Mouse (Mus musculus) thymus, postnatal 0 days (tissue): ENCODE measurements around the gene Ceacam14. TPM values are rescaled to one million over a fixed set of nuclear protein-coding genes. Genes with fewer than 3 reads are reported as not detected.

Experiments
- DNase-seq: peaks from one replicate; pipeline ENCODE4 v3.0.0-alpha.2; 2015; ENCODE audit warnings: low spot score
- polyA plus RNA-seq: library from polyadenylated mRNA; unstranded; fragments of >200 nt; fragmentation: Nextera tagmentation; extraction: Ambion mirVana; gene quantifications from 2 replicates; pipeline ENCODE4 v1.2.1, GENCODE M21; 2015

Gene Ceacam14
- polyA plus RNA-seq = not detected in 2 replicates

DNA sequence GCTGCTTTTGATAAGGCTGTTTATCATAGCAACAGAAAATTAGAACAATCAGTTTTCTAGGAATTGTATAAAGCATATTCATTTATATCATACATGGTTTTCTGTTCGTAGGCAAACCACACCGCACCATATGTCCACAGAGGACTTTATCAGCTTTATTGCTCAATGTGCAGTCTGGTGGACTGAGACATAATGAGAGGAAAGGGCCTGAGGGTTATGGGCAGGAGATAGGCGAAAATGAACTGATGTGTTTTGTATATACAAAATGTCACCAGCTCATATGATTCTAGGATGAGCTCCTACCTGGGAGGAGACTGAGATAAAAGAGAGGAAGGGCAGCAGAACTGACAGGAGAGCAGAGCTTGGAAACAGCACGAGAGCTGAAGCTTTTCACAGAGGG is at the start of gene Ceacam14:
Gene Ceacam14 (plus strand): TSS at position 301 of the 400 bp plus-strand sequence.
- DNase-seq = no peak

Other genes with a start within 250 kb of the Ceacam14 start
- not detected in 2 replicates for gene Ceacam5, start 99.4 kb upstream of the Ceacam14 start, polyA plus RNA-seq
- gene Gm5155, start 59.1 kb downstream of the Ceacam14 start, polyA plus RNA-seq = 0.04 TPM in 1 of 2 replicates, not detected in the other
- not detected in 2 replicates for gene Ceacam11, start 159.5 kb downstream of the Ceacam14 start, polyA plus RNA-seq
- gene Ceacam13, start 197.3 kb downstream of the Ceacam14 start, polyA plus RNA-seq = not detected in 2 replicates